Mouse (Mus musculus) heart, postnatal 0 days (tissue): ENCODE results near the gene Serpinf2. TPM values are rescaled to one million over a fixed set of nuclear protein-coding genes. Genes with fewer than 3 reads are reported as not detected.

Experiments
- ATAC-seq: fragments of 200-750 bp; cut with Nextera tagmentation; 2 replicates; pipeline ENCODE4 v1.8.0; 2017; ENCODE audit warnings: low read depth, moderate number of reproducible peaks, moderate library complexity; ENCODE audit not compliant: insufficient read depth
- DNase-seq: peaks from one replicate; pipeline ENCODE4 v3.0.0-alpha.2; 2016; ENCODE audit warnings: low spot score
- H3K27ac ChIP-seq: fragments of 300-500 bp; sonication (generic); 2 replicates; pipeline ENCODE4 v1.5.1; 2014; ENCODE audit warnings: low read depth, mild to moderate bottlenecking
- H3K27me3 ChIP-seq: fragments of 300-500 bp; sonication (generic); 2 replicates; pipeline ENCODE4 v1.6.1; 2014; ENCODE audit warnings: low read length, mixed read lengths; ENCODE audit not compliant: control insufficient read depth, insufficient read depth
- H3K36me3 ChIP-seq: fragments of 300-500 bp; sonication (generic); replicated peaks from 2 replicates; pipeline ENCODE4 v1.6.1; 2014; ENCODE audit warnings: low read length, mixed read lengths; ENCODE audit not compliant: control insufficient read depth, insufficient read depth
- H3K4me1 ChIP-seq: fragments of 300-500 bp; sonication (generic); 2 replicates; pipeline ENCODE4 v1.6.1; 2014; ENCODE audit warnings: antibody characterized with exemption; ENCODE audit not compliant: control insufficient read depth, insufficient read depth
- H3K4me2 ChIP-seq: fragments of 300-500 bp; sonication (generic); 2 replicates; pipeline ENCODE4 v1.6.1; 2014; ENCODE audit warnings: low read depth, mild to moderate bottlenecking, low read length, moderate library complexity
- H3K4me3 ChIP-seq: fragments of 300-500 bp; sonication (generic); 2 replicates; pipeline ENCODE4 v1.5.1; 2014; ENCODE audit warnings: low read depth, low read length
- H3K9ac ChIP-seq: fragments of 300-500 bp; sonication (generic); replicated peaks from 2 replicates; pipeline ENCODE4 v1.6.1; 2014; ENCODE audit warnings: low read depth, low read length, mixed read lengths
- H3K9me3 ChIP-seq: fragments of 300-500 bp; sonication (generic); replicated peaks from 2 replicates; pipeline ENCODE4 v1.6.1; 2016; ENCODE audit warnings: low read length; ENCODE audit not compliant: control insufficient read depth
- CTCF ChIP-seq: IDR thresholded peaks from 2 replicates; pipeline ENCODE4 v1.5.1; 2016; ENCODE audit warnings: antibody characterized with exemption, control low read depth, low read depth
- EP300 ChIP-seq: IDR thresholded peaks from 2 replicates; pipeline ENCODE4 v1.6.1; 2016; ENCODE audit warnings: antibody characterized with exemption, low read depth
- WGBS: fragments of 180-500 bp; shearing (Covaris S2); extraction: QIAGEN DNeasy Blood & Tissue Kit; methylation state at CpG from one replicate; pipeline ENCODE4 v1.1.7; 2014; 5-methylcytosine and 5-hydroxymethylcytosine counted together
- polyA plus RNA-seq: library from polyadenylated mRNA; unstranded; fragments of >200 nt; fragmentation: Nextera tagmentation; extraction: Ambion mirVana; gene quantifications from 2 replicates; pipeline ENCODE4 v1.2.1, GENCODE M21; 2015
- total RNA-seq: library from RNA; depleted of rRNA; stranded (reverse); fragments of >200 nt; gene quantifications from 2 replicates; pipeline ENCODE4 v1.2.3, GENCODE M21; 2014; ENCODE audit warnings: low replicate concordance

Gene Serpinf2
- total and polyA plus RNA-seq, 2 experiments from 2014 or later: 1.2 TPM; not detected in 1

DNA sequence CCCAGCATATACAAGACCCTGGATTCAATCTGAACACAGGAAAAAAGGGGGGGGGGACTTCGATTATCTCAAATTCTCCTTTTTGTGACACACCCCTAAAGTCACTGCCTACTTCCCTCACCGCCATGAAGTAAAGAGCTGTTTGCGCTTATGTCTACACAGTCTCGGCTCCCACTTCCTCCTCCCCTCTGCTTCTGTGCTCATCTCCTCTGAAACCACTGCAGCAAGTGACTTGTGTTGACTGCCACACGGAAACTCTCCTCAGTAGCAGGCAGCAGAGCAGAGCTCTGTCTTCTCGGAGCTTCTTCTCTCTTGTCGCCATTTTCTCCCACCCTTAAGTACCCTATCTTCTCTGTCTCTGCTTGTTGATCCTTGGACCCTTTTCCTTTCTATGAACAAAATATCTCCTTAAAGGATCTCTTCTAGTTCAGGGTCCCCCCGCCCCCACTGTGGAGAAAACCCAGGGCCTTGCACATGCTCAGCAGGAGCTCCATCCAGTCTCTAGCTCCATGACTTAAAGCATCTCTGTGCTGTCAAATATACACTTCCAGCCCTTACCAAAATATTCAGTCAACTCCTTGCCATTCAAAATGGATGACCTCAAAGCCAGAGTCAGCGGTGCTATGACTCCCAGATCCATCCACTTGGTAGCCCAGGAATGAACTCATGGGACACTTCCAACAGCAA, 10.2 kb downstream of the Serpinf2 start:
- H3K27me3 ChIP-seq: no peaks in the 10 kb centered on the region
- DNase-seq: no peak
- H3K4me3 ChIP-seq: no peak overlapping the region
- 0 out of 2 replicates have a peak, but pooled peaks cover 1% of the 10 kb centered on the region for H3K9me3 ChIP-seq
- 62% methylated on average over 9 of the region's 9 CpGs for WGBS
- no peaks in the 10 kb centered on the region for H3K4me1 ChIP-seq
- ATAC-seq: no peak
- H3K4me2 ChIP-seq: no peak overlapping the region
- no peak overlapping the region for H3K9ac ChIP-seq
- H3K36me3 ChIP-seq: no peaks in the 10 kb centered on the region
- TF ChIP-seq CTCF (no peak), EP300 (no peak)
- H3K27ac ChIP-seq: no peak overlapping the region

GRCm38 (mm10) chr11:75424459-75424858, 14.9 kb downstream of the Serpinf2 start:
- ATAC-seq: no peak
- Histone ChIP-seq H3K36me3 (no peaks in the 10 kb centered on the region), H3K4me1 (no peaks in the 10 kb centered on the region), H3K27me3 (no peaks in the 10 kb centered on the region), H3K4me3 (no peak overlapping the region), H3K27ac (no peak overlapping the region), H3K9me3 (no peaks in the 10 kb centered on the region), H3K9ac (no peak overlapping the region), H3K4me2 (no peak overlapping the region)
- TF ChIP-seq CTCF: no peak
- TF ChIP-seq EP300: no peak
- 89% methylated on average over 3 of the region's 3 CpGs for WGBS
- no peak for DNase-seq

GRCm38 (mm10) chr11:75424033-75424432, 15.4 kb downstream of the Serpinf2 start:
- no peaks in the 10 kb centered on the region for H3K9me3 ChIP-seq
- H3K27ac ChIP-seq: no peak overlapping the region
- no peak for TF ChIP-seq CTCF
- TF ChIP-seq EP300: no peak
- H3K36me3 ChIP-seq: no peaks in the 10 kb centered on the region
- no peak overlapping the region for H3K9ac ChIP-seq
- H3K4me2 ChIP-seq: no peak overlapping the region
- DNase-seq (no peak), ATAC-seq (no peak)
- no peaks in the 10 kb centered on the region for H3K27me3 ChIP-seq
- no peaks in the 10 kb centered on the region for H3K4me1 ChIP-seq
- 88% methylated on average over 9 of the region's 9 CpGs for WGBS
- no peak overlapping the region for H3K4me3 ChIP-seq

DNA sequence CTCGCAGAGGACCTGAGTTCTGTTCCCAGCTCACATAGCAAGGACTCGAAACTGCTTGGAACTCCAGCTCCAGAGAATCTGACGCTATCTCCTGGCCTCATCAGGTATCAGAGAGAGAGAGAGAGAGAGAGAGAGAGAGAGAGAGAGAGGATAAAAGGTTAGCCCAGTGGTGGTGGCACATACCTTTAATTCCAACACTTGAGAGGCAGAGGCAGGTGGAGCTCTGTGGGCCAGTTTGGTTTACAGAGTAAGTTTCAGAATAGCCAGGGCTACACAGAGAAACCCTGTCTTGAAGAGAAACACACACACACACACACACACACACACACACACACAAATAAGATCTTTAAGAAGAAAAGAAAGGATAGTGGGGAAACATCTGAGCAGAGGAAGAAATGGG, 16.3 kb downstream of the Serpinf2 start:
- DNase-seq: no peak
- Histone ChIP-seq H3K9me3 (no peaks in the 10 kb centered on the region), H3K9ac (no peak overlapping the region), H3K27me3 (no peaks in the 10 kb centered on the region), H3K4me1 (no peaks in the 10 kb centered on the region), H3K27ac (no peak overlapping the region), H3K36me3 (no peaks in the 10 kb centered on the region), H3K4me2 (no peak overlapping the region), H3K4me3 (no peak overlapping the region)
- 80% methylated on average over 3 of the region's 3 CpGs for WGBS
- ATAC-seq: no peak
- TF ChIP-seq CTCF (no peak), EP300 (no peak)

- TF ChIP-seq CTCF (no peak), EP300 (no peak)
- Histone ChIP-seq H3K4me2 (peak within 1 kb of the TSS; percentile 31), H3K9ac (no peak within 1 kb of the TSS), H3K27ac (no peak within 1 kb of the TSS), H3K27me3 (no peaks in the 10 kb centered on the region), H3K9me3 (no peaks in the 10 kb centered on the region), H3K4me1 (no peaks in the 10 kb centered on the region), H3K36me3 (no peaks in the 10 kb centered on the region), H3K4me3 (peak within 1 kb of the TSS; percentile 18; the same call in 1 of the 2 replicates)
- DNase-seq (no peak), ATAC-seq (no peak)
- 43% methylated on average over 10 of the region's 10 CpGs for WGBS
These were observed 17.2 kb downstream of the Serpinf2 start, which contains the start of gene Serpinf1 for GRCm38 (mm10) chr11:75422013-75422792. Gene Serpinf1, minus strand, starts transcription at chr11:75422701.
